Mouse (Mus musculus) intestine, embryonic 14.5 days (tissue): ENCODE results near the gene Anxa6. TPM values are rescaled to one million over a fixed set of nuclear protein-coding genes. Genes with fewer than 3 reads are reported as not detected.
A peak's percentile ranks its signal among the peaks of the same experiment; 100 is the strongest.

ENCODE experiments used
- ATAC-seq: fragments of 200-750 bp; cut with Nextera tagmentation; replicated peaks from 2 replicates; pipeline ENCODE4 v1.8.0; 2017; ENCODE audit warnings: low read depth, moderate number of reproducible peaks, moderate TSS enrichment, moderate library complexity; ENCODE audit not compliant: low FRiP score, low TSS enrichment
- DNase-seq: peaks from one replicate; pipeline ENCODE4 v3.0.0-alpha.2; 2018; ENCODE audit warnings: low spot score
- H3K27ac ChIP-seq: fragments of 300-500 bp; sonication (generic); 2 replicates; pipeline ENCODE4 v1.5.1; 2014; ENCODE audit warnings: low read depth, mild to moderate bottlenecking, control low read depth
- H3K27me3 ChIP-seq: fragments of 300-500 bp; sonication (generic); replicated peaks from 2 replicates; pipeline ENCODE4 v1.6.1; 2014; ENCODE audit warnings: low read length, control low read depth; ENCODE audit not compliant: control insufficient read depth, insufficient read depth
- H3K36me3 ChIP-seq: fragments of 300-500 bp; sonication (generic); 2 replicates; pipeline ENCODE4 v1.6.1; 2014; ENCODE audit warnings: low read length, control low read depth; ENCODE audit not compliant: control insufficient read depth, insufficient read depth
- H3K4me1 ChIP-seq: fragments of 300-500 bp; sonication (generic); replicated peaks from 2 replicates; pipeline ENCODE4 v1.6.1; 2014; ENCODE audit warnings: low read length, control low read depth, mixed read lengths; ENCODE audit not compliant: control insufficient read depth, insufficient read depth
- H3K4me2 ChIP-seq: fragments of 300-500 bp; sonication (generic); 2 replicates; pipeline ENCODE4 v1.6.1; 2014; ENCODE audit warnings: low read length
- H3K4me3 ChIP-seq: fragments of 300-500 bp; sonication (generic); 2 replicates; pipeline ENCODE4 v1.5.1; 2014; ENCODE audit warnings: low read depth, low read length, control low read depth, mixed read lengths
- H3K9ac ChIP-seq: fragments of 300-500 bp; sonication (generic); 2 replicates; pipeline ENCODE4 v1.6.1; 2014; ENCODE audit warnings: mild to moderate bottlenecking, low read length
- H3K9me3 ChIP-seq: fragments of 300-500 bp; sonication (generic); 2 replicates; pipeline ENCODE4 v1.6.1; 2016; ENCODE audit warnings: low read length, control low read depth; ENCODE audit not compliant: control insufficient read depth
- WGBS: fragments of 180-500 bp; shearing (Covaris S2); extraction: QIAGEN DNeasy Blood & Tissue Kit; methylation state at CpG from one replicate; pipeline ENCODE4 v1.1.7; 2014; 5-methylcytosine and 5-hydroxymethylcytosine counted together
- polyA plus RNA-seq: library from polyadenylated mRNA; unstranded; fragments of >200 nt; fragmentation: Nextera tagmentation; extraction: Ambion mirVana; gene quantifications from 2 replicates; pipeline ENCODE4 v1.2.1, GENCODE M21; 2014

Gene Anxa6
- polyA plus RNA-seq, 1 experiment from 2014 or later = 327 TPM

GRCm38 (mm10) chr11:54973481-54974212, 59.6 kb downstream of the Anxa6 start:
- WGBS = 46% methylated on average over 8 of the region's 8 CpGs
- Histone ChIP-seq H3K4me1 (peaks cover 19% of the 10 kb centered on the region), H3K4me3 (no peak overlapping the region), H3K36me3 (peaks cover 10% of the 10 kb centered on the region; the same call in 1 of the 2 replicates), H3K4me2 (peak overlapping the region; percentile 8; the same call in 1 of the 2 replicates), H3K27me3 (no peaks in the 10 kb centered on the region), H3K27ac (no peak overlapping the region), H3K9me3 (no peaks in the 10 kb centered on the region), H3K9ac (no peak overlapping the region)
- ATAC-seq (peak; percentile 45; the same call in 1 of the 2 replicates), DNase-seq (no peak)

- H3K27me3 ChIP-seq = no peaks in the 10 kb centered on the region
- H3K4me1 ChIP-seq = peaks cover 15% of the 10 kb centered on the region
- no peak overlapping the region for H3K4me3 ChIP-seq
- no peak overlapping the region for H3K9ac ChIP-seq
- H3K9me3 ChIP-seq = no peaks in the 10 kb centered on the region
- DNase-seq = no peak
- WGBS = 55% methylated on average over 6 of the region's 6 CpGs
- H3K27ac ChIP-seq = no peak overlapping the region
- peaks cover 2% of the 10 kb centered on the region; the same call in 1 of the 2 replicates for H3K36me3 ChIP-seq
- H3K4me2 ChIP-seq = no peak overlapping the region
- no peak for ATAC-seq
Observed at GRCm38 (mm10) chr11:54972789-54973188, 60.5 kb downstream of the Anxa6 start.

- 46% methylated on average over 4 of the region's 4 CpGs for WGBS
- Histone ChIP-seq H3K4me2 (no peak overlapping the region), H3K9ac (no peak overlapping the region), H3K4me3 (no peak overlapping the region), H3K9me3 (no peaks in the 10 kb centered on the region), H3K36me3 (no peaks in the 10 kb centered on the region), H3K27me3 (no peaks in the 10 kb centered on the region), H3K4me1 (peaks cover 13% of the 10 kb centered on the region), H3K27ac (no peak overlapping the region)
- ATAC-seq = no peak
- no peak for DNase-seq
Observed at GRCm38 (mm10) chr11:54972049-54972723, 61.1 kb downstream of the Anxa6 start.

- no peak overlapping the region for H3K4me3 ChIP-seq
Observed at GRCm38 (mm10) chr11:54971365-54972048, 61.7 kb downstream of the Anxa6 start.

GRCm38 (mm10) chr11:54965234-54965633, 68.0 kb downstream of the Anxa6 start:
- no peak overlapping the region for H3K27ac ChIP-seq
- H3K4me3 ChIP-seq = no peak overlapping the region
- peaks cover 20% of the 10 kb centered on the region for H3K4me1 ChIP-seq
- H3K9ac ChIP-seq = no peak overlapping the region
- H3K27me3 ChIP-seq = no peaks in the 10 kb centered on the region
- no peak for ATAC-seq
- H3K4me2 ChIP-seq = no peak overlapping the region
- H3K36me3 ChIP-seq = no peaks in the 10 kb centered on the region
- no peaks in the 10 kb centered on the region for H3K9me3 ChIP-seq
- no peak for DNase-seq
- 80% methylated on average over 6 of the region's 6 CpGs for WGBS

More at GRCm38 (mm10) chr11:54971365-54972048, 61.7 kb downstream of the Anxa6 start:
- no peak overlapping the region for H3K4me2 ChIP-seq
- WGBS = 67% methylated on average over 8 of the region's 8 CpGs
- H3K27me3 ChIP-seq = no peaks in the 10 kb centered on the region
- DNase-seq (no peak), ATAC-seq (no peak)
- H3K36me3 ChIP-seq = no peaks in the 10 kb centered on the region
- no peak overlapping the region for H3K27ac ChIP-seq
- no peak overlapping the region for H3K9ac ChIP-seq
- peaks cover 13% of the 10 kb centered on the region for H3K4me1 ChIP-seq
- no peaks in the 10 kb centered on the region for H3K9me3 ChIP-seq

GRCm38 (mm10) chr11:54962810-54963209, 70.4 kb downstream of the Anxa6 start, which contains the start of gene Tnip1:
TSS of gene Tnip1 (minus strand) at chr11:54962917.
- Histone ChIP-seq H3K4me3 (peak within 1 kb of the TSS; percentile 16; the same call in 1 of the 2 replicates), H3K9me3 (no peaks in the 10 kb centered on the region), H3K27ac (peak within 1 kb of the TSS; percentile 64), H3K4me2 (peak within 1 kb of the TSS; percentile 39), H3K4me1 (peaks cover 20% of the 10 kb centered on the region), H3K36me3 (no peaks in the 10 kb centered on the region), H3K9ac (no peak within 1 kb of the TSS; the same call in 1 of the 2 replicates), H3K27me3 (no peaks in the 10 kb centered on the region)
- WGBS = 13% methylated on average over 6 of the region's 6 CpGs
- peak; percentile 73 for DNase-seq
- peak; percentile 24; the same call in 1 of the 2 replicates for ATAC-seq

- no peak overlapping the region for H3K4me3 ChIP-seq
- WGBS = 39% methylated on average over 3 of the region's 3 CpGs
- peak overlapping the region; percentile 39 for H3K4me2 ChIP-seq
- peaks cover 20% of the 10 kb centered on the region for H3K4me1 ChIP-seq
- ATAC-seq (no peak), DNase-seq (no peak)
- H3K9ac ChIP-seq = no peak overlapping the region
- no peaks in the 10 kb centered on the region for H3K27me3 ChIP-seq
- peak overlapping the region; percentile 64; the same call in 1 of the 2 replicates for H3K27ac ChIP-seq
- H3K9me3 ChIP-seq = no peaks in the 10 kb centered on the region
- H3K36me3 ChIP-seq = no peaks in the 10 kb centered on the region
Observed at GRCm38 (mm10) chr11:54961921-54962320, 71.3 kb downstream of the Anxa6 start.

GRCm38 (mm10) chr11:54961164-54961850, 71.9 kb downstream of the Anxa6 start:
- H3K4me3 ChIP-seq = no peak overlapping the region
- WGBS = 70% methylated on average over 6 of the region's 6 CpGs
- no peak for ATAC-seq
- no peaks in the 10 kb centered on the region for H3K36me3 ChIP-seq
- no peak for DNase-seq
- no peaks in the 10 kb centered on the region for H3K27me3 ChIP-seq
- peak overlapping the region; percentile 39 for H3K4me2 ChIP-seq
- H3K27ac ChIP-seq = peak overlapping the region; percentile 64; the same call in 1 of the 2 replicates
- H3K9ac ChIP-seq = no peak overlapping the region
- peaks cover 20% of the 10 kb centered on the region for H3K4me1 ChIP-seq
- no peaks in the 10 kb centered on the region for H3K9me3 ChIP-seq
